Mouse (Mus musculus) testis, adult 2 months (tissue): ENCODE measurements around the gene Kcnc1. TPM values are rescaled to one million over a fixed set of nuclear protein-coding genes. Genes with fewer than 3 reads are reported as not detected.
A peak's percentile ranks its signal among the peaks of the same experiment; 100 is the strongest.

Source experiments
- H3K27ac ChIP-seq: fragments of 200-500 bp; 2 replicates; pipeline ENCODE4 v1.5.1; 2012; ENCODE audit warnings: low read depth, low read length; ENCODE audit not compliant: control insufficient read depth, insufficient read depth
- H3K27me3 ChIP-seq: fragments of 200-500 bp; 2 replicates; pipeline ENCODE4 v1.6.1; 2012; ENCODE audit warnings: mild to moderate bottlenecking, low read length, moderate library complexity; ENCODE audit not compliant: control insufficient read depth, insufficient read depth
- H3K36me3 ChIP-seq: fragments of 200-500 bp; 2 replicates; pipeline ENCODE4 v1.6.1; 2012; ENCODE audit warnings: mild to moderate bottlenecking, low read length; ENCODE audit not compliant: control insufficient read depth, insufficient read depth
- H3K4me1 ChIP-seq: fragments of 200-500 bp; 2 replicates; pipeline ENCODE4 v1.6.1; 2012; ENCODE audit warnings: low read length; ENCODE audit not compliant: control insufficient read depth, insufficient read depth
- H3K4me3 ChIP-seq: fragments of 200-500 bp; 2 replicates; pipeline ENCODE4 v1.5.1; 2012; ENCODE audit warnings: low read depth, mild to moderate bottlenecking, low read length, moderate library complexity, mixed read lengths; ENCODE audit not compliant: control insufficient read depth
- CTCF ChIP-seq: fragments of 200-500 bp; IDR thresholded peaks from 2 replicates; pipeline ENCODE4 v1.5.1; 2012; ENCODE audit warnings: low read depth, mild to moderate bottlenecking, inconsistent platforms, low read length, moderate library complexity; ENCODE audit not compliant: control insufficient read depth, insufficient read depth, insufficient replicate concordance
- POLR2A ChIP-seq: fragments of 200-500 bp; IDR thresholded peaks from 2 replicates; pipeline ENCODE4 v1.6.1; 2012; ENCODE audit warnings: low read depth, mild to moderate bottlenecking, inconsistent platforms, low read length, moderate library complexity; ENCODE audit not compliant: control insufficient read depth
- polyA plus RNA-seq: library from polyadenylated mRNA; depleted of rRNA; stranded (reverse); fragments of >200 nt; gene quantifications from 2 replicates; pipeline ENCODE4 v1.2.3, GENCODE M21; 2012; rRNA removed

Gene Kcnc1
- 14.6 and 19.1 TPM in 2 replicates for polyA plus RNA-seq

- Histone ChIP-seq H3K27ac (no peak within 1 kb of the TSS), H3K4me3 (peak within 1 kb of the TSS; percentile 35), H3K27me3 (peaks cover 2% of the 10 kb centered on the region), H3K4me1 (peaks cover 20% of the 10 kb centered on the region), H3K36me3 (no peaks in the 10 kb centered on the region)
- TF ChIP-seq CTCF (no peak), POLR2A (no peak)
Measured at GRCm38 (mm10) chr7:46396231-46396927, at the start of gene Kcnc1. Gene Kcnc1 (plus strand): TSS chr7:46396497.

GRCm38 (mm10) chr7:46347692-46348091 is 48.6 kb upstream of the Kcnc1 start:
- no peaks in the 10 kb centered on the region; the same call in 1 of the 2 replicates for H3K27me3 ChIP-seq
- H3K4me3 ChIP-seq: peak overlapping the region; percentile 61
- H3K4me1 ChIP-seq: peaks cover 5% of the 10 kb centered on the region
- no peaks in the 10 kb centered on the region for H3K36me3 ChIP-seq
- TF ChIP-seq CTCF (no peak), POLR2A (no peak)
- H3K27ac ChIP-seq: no peak overlapping the region

GRCm38 (mm10) chr7:46348813-46349212 is 47.5 kb upstream of the Kcnc1 start:
- TF ChIP-seq CTCF (no peak), POLR2A (no peak)
- peaks cover 5% of the 10 kb centered on the region for H3K4me1 ChIP-seq
- H3K36me3 ChIP-seq: no peaks in the 10 kb centered on the region
- H3K27me3 ChIP-seq: no peaks in the 10 kb centered on the region; the same call in 1 of the 2 replicates
- H3K27ac ChIP-seq: no peak overlapping the region
- H3K4me3 ChIP-seq: peak overlapping the region; percentile 61

- Histone ChIP-seq H3K4me3 (peak overlapping the region; percentile 8), H3K27me3 (no peaks in the 10 kb centered on the region; the same call in 1 of the 2 replicates), H3K36me3 (no peaks in the 10 kb centered on the region), H3K27ac (no peak overlapping the region), H3K4me1 (peaks cover 5% of the 10 kb centered on the region)
- TF ChIP-seq CTCF (no peak), POLR2A (no peak)
Measured at GRCm38 (mm10) chr7:46350119-46350702, 46.1 kb upstream of the Kcnc1 start.

GRCm38 (mm10) chr7:46352748-46353147 is 43.5 kb upstream of the Kcnc1 start:
- no peaks in the 10 kb centered on the region; the same call in 1 of the 2 replicates for H3K27me3 ChIP-seq
- H3K4me3 ChIP-seq: no peak overlapping the region
- TF ChIP-seq CTCF (no peak), POLR2A (no peak)
- H3K4me1 ChIP-seq: peaks cover 2% of the 10 kb centered on the region; the same call in 1 of the 2 replicates
- H3K27ac ChIP-seq: no peak overlapping the region
- no peaks in the 10 kb centered on the region for H3K36me3 ChIP-seq

- Histone ChIP-seq H3K27ac (no peak overlapping the region), H3K4me1 (0 out of 2 replicates have a peak, but pooled peaks cover 2% of the 10 kb centered on the region), H3K36me3 (no peaks in the 10 kb centered on the region), H3K27me3 (no peaks in the 10 kb centered on the region; the same call in 1 of the 2 replicates), H3K4me3 (no peak overlapping the region)
- no peak for TF ChIP-seq CTCF
- no peak for TF ChIP-seq POLR2A
Measured at GRCm38 (mm10) chr7:46353216-46353615, 43.1 kb upstream of the Kcnc1 start.

- Histone ChIP-seq H3K36me3 (no peaks in the 10 kb centered on the region), H3K27ac (no peak overlapping the region), H3K27me3 (no peaks in the 10 kb centered on the region), H3K4me1 (no peaks in the 10 kb centered on the region), H3K4me3 (no peak overlapping the region)
- TF ChIP-seq POLR2A (no peak), CTCF (no peak)
Measured at GRCm38 (mm10) chr7:46353875-46354274, 42.4 kb upstream of the Kcnc1 start.

- TF ChIP-seq POLR2A (no peak), CTCF (no peak)
- no peaks in the 10 kb centered on the region for H3K4me1 ChIP-seq
- no peak overlapping the region for H3K4me3 ChIP-seq
- no peak overlapping the region for H3K27ac ChIP-seq
- no peaks in the 10 kb centered on the region for H3K27me3 ChIP-seq
- no peaks in the 10 kb centered on the region for H3K36me3 ChIP-seq
Measured at GRCm38 (mm10) chr7:46361776-46362175, 34.5 kb upstream of the Kcnc1 start.
